Mouse (Mus musculus): ENCODE results near the gene Mup16.
"Not testable (repeated sequence)": the region's sequence is repeated elsewhere in the genome, so short reads cannot be mapped to it uniquely, and the experiment has no call there.

The Mup16 gene

GRCm38 (mm10) chr4:61519431-61519830 is at the start of gene Mup16:
TSS of gene Mup16 (minus strand) at chr4:61519531.
- DNase-seq: not testable (repeated sequence)

DNA sequence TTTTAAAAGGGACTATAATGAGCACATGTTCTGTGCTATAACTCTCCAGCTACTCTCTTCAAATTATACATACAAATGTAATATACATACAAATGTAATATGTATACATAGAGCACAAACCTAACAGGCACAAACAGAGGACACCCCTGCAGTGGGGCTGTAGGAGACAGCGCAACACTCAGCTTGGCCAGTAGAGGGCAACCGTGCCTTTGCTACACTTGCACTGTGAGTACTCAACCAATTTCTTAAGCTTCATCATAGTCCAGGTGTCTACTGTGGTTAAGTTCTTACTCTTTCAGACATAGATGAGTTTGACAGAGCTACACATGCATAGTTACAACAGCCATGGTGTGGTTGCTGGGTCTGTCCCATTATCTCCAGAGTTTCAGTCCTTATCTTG is 36.6 kb upstream of the Mup16 start:
- DNase-seq: peak; percentile 66
